8 mouse cellular contexts compared by ENCODE assay signal in genomic region chr17:34700671-34701071, GRCm38 (mm10). TPM values are rescaled to one million over a fixed set of nuclear protein-coding genes. Genes with fewer than 3 reads are reported as not detected.
DNase-seq lines count a peak whose midpoint lies in the region; ATAC-seq and TF ChIP-seq lines count a peak whose summit lies in the region.
"Had no signal": no experiment of that assay in that cellular context is flagged by ENCODE, and none has a peak within 500 bp of the region (broad histone marks: within the 10 kb centered on the region; RNA-seq: fewer than 3 reads in every experiment).

No protein-coding gene starts in this region.

- ATAC-seq in megakaryocyte progenitor cell, adult 5-6 weeks (replicated peaks; ENCODE audit: poor library complexity): 0 out of 2 replicates have a peak, but pooled peaks have one; percentile 26

- H3K27ac ChIP-seq in layer of hippocampus, adult 2 months: peak overlapping the region; percentile 95
- H3K27ac ChIP-seq in brown adipose tissue, adult 24 weeks (replicated peaks; ENCODE audit: low read depth, low read length): 0 out of 2 replicates have a peak overlapping the region, but pooled peaks have one; percentile 18

- TF ChIP-seq CTCF in layer of hippocampus, adult 2 months (conservative IDR thresholded peaks at IDR 0.05): no peak

- DNase-seq in layer of hippocampus, adult 2 months (ENCODE audit: low spot score in 2 of 2): peak in 1 of 2 experiments; percentile 36
- no peak for DNase-seq in layer of hippocampus, postnatal 36 days
- DNase-seq in frontal cortex, postnatal 36 days (ENCODE audit: low spot score in 2 of 2): peak; percentile 38 to 48
- DNase-seq in kidney, adult 8-10 months: no peak
- no peak for DNase-seq in spleen, postnatal 4 days (ENCODE audit: low spot score in 2 of 2)
- DNase-seq: gastrocnemius, postnatal 25 days had no signal

- no peak overlapping the region for H3K4me3 ChIP-seq in layer of hippocampus, adult 2 months
- H3K4me3 ChIP-seq in brown adipose tissue, adult 24 weeks (ENCODE audit: insufficient read depth, low read depth, low read length): no peak overlapping the region

- H3K4me1 ChIP-seq in brown adipose tissue, adult 24 weeks (ENCODE audit: control insufficient read depth, insufficient read depth, insufficient read length, low read length): peaks cover 2% of the 10 kb centered on the region; the same call in 1 of the 2 replicates

RNA-seq across cellular contexts. Expression of gene Tnxb, which starts 30.3 kb away (rescaled TPM):
- 10 to 100 TPM; 10.9 to 11.0 TPM for total RNA-seq in layer of hippocampus, adult 2 months (2021)
- 10 to 100 TPM in 1 of 2 experiments, 1 to 10 TPM in 1; 9.9 to 10.7 TPM for total RNA-seq in layer of hippocampus, postnatal 36 days (2021)
- 9.7 and 10.1 TPM in 2 replicates for polyA plus RNA-seq in brown adipose tissue, adult 24 weeks (2012; ENCODE audit: insufficient read depth, insufficient read length, missing spikeins)
- not detected in 2 replicates for total RNA-seq in megakaryocyte progenitor cell, adult 5-6 weeks (2015)
- total RNA-seq in megakaryocyte progenitor cell, adult 5-6 weeks (2017): not detected in 2 replicates

RNA-seq across cellular contexts. Expression of gene C4b, which starts 43.0 kb away (rescaled TPM):
- 10 to 100 TPM; 27.2 to 28.7 TPM for total RNA-seq in layer of hippocampus, adult 2 months (2021)
- 10 to 100 TPM; 15.7 to 22.6 TPM for total RNA-seq in layer of hippocampus, postnatal 36 days (2021)
- polyA plus RNA-seq in brown adipose tissue, adult 24 weeks (2012; ENCODE audit: insufficient read depth, insufficient read length, missing spikeins): 17.7 and 28.0 TPM in 2 replicates
- total RNA-seq in megakaryocyte progenitor cell, adult 5-6 weeks (2015): 0.12 and 0.27 TPM in 2 replicates
- total RNA-seq in megakaryocyte progenitor cell, adult 5-6 weeks (2017): 0.03 and 0.12 TPM in 2 replicates

RNA-seq across cellular contexts. Expression of gene Atf6b, which starts 53.7 kb away (rescaled TPM):
- total RNA-seq in layer of hippocampus, adult 2 months (2021): 10 to 100 TPM; 92.0 to 93.2 TPM
- 100 to 1,000 TPM in 1 of 2 experiments, 10 to 100 TPM in 1; 89.9 to 101 TPM for total RNA-seq in layer of hippocampus, postnatal 36 days (2021)
- polyA plus RNA-seq in brown adipose tissue, adult 24 weeks (2012; ENCODE audit: insufficient read depth, insufficient read length, missing spikeins): 16.2 and 17.1 TPM in 2 replicates
- total RNA-seq in megakaryocyte progenitor cell, adult 5-6 weeks (2015): 25.5 and 27.8 TPM in 2 replicates
- total RNA-seq in megakaryocyte progenitor cell, adult 5-6 weeks (2017): 24.3 and 30.2 TPM in 2 replicates

RNA-seq across cellular contexts. Expression of gene Fkbpl, which starts 56.1 kb away (rescaled TPM):
- 10 to 100 TPM; 16.2 to 18.8 TPM for total RNA-seq in layer of hippocampus, adult 2 months (2021)
- 10 to 100 TPM; 17.9 to 18.0 TPM for total RNA-seq in layer of hippocampus, postnatal 36 days (2021)
- polyA plus RNA-seq in brown adipose tissue, adult 24 weeks (2012; ENCODE audit: insufficient read depth, insufficient read length, missing spikeins): 11.1 and 26.4 TPM in 2 replicates
- 3.8 and 4.1 TPM in 2 replicates for total RNA-seq in megakaryocyte progenitor cell, adult 5-6 weeks (2015)
- 17.7 and 40.0 TPM in 2 replicates for total RNA-seq in megakaryocyte progenitor cell, adult 5-6 weeks (2017)

Comparison
In these comparisons a context has a peak if more than half of its experiments do, and no peak if none do; other contexts are left out.
1. DNase-seq: peak in frontal cortex, postnatal 36 days (2 of 2); none in layer of hippocampus, postnatal 36 days (0 of 2), kidney, adult 8-10 months (0 of 2) and spleen, postnatal 4 days (0 of 2).
2. RNA of gene Tnxb, which starts 30.3 kb away (total RNA-seq): 10.9 to 11.0 TPM in layer of hippocampus, adult 2 months and 9.9 to 10.7 TPM in layer of hippocampus, postnatal 36 days; not detected in megakaryocyte progenitor cell, adult 5-6 weeks; every median in the first group is over 10 times any median in the second.
3. RNA of gene C4b, which starts 43.0 kb away (total RNA-seq): 27.2 to 28.7 TPM in layer of hippocampus, adult 2 months and 15.7 to 22.6 TPM in layer of hippocampus, postnatal 36 days; 0.03 to 0.27 TPM in megakaryocyte progenitor cell, adult 5-6 weeks; every median in the first group is over 10 times any median in the second.